Mouse (Mus musculus) embryonic facial prominence, embryonic 13.5 days (tissue): ENCODE results near the gene Tbc1d15. TPM values are rescaled to one million over a fixed set of nuclear protein-coding genes. Genes with fewer than 3 reads are reported as not detected.

Experiments used
- ATAC-seq: fragments of 200-750 bp; cut with Nextera tagmentation; 2 replicates; pipeline ENCODE4 v1.8.0; 2017; ENCODE audit warnings: low read depth; ENCODE audit not compliant: insufficient number of reproducible peaks, insufficient read depth, low FRiP score, low TSS enrichment
- H3K27ac ChIP-seq: fragments of 300-500 bp; sonication (generic); 2 replicates; pipeline ENCODE4 v1.5.1; 2015; ENCODE audit warnings: moderate library complexity, mild to moderate bottlenecking, inconsistent platforms
- H3K27me3 ChIP-seq: fragments of 300-500 bp; sonication (generic); 2 replicates; pipeline ENCODE4 v1.6.1; 2015; ENCODE audit warnings: mild to moderate bottlenecking, inconsistent platforms
- H3K36me3 ChIP-seq: fragments of 300-500 bp; sonication (generic); 2 replicates; pipeline ENCODE4 v1.6.1; 2015; ENCODE audit warnings: mild to moderate bottlenecking, inconsistent platforms
- H3K4me1 ChIP-seq: fragments of 300-500 bp; sonication (generic); 2 replicates; pipeline ENCODE4 v1.6.1; 2015; ENCODE audit warnings: inconsistent platforms
- H3K4me2 ChIP-seq: fragments of 300-500 bp; sonication (generic); 2 replicates; pipeline ENCODE4 v1.6.1; 2015; ENCODE audit warnings: moderate library complexity, mild to moderate bottlenecking, inconsistent platforms
- H3K4me3 ChIP-seq: fragments of 300-500 bp; sonication (generic); 2 replicates; pipeline ENCODE4 v1.5.1; 2015; ENCODE audit warnings: mild to moderate bottlenecking, inconsistent platforms
- H3K9ac ChIP-seq: fragments of 300-500 bp; sonication (generic); 2 replicates; pipeline ENCODE4 v1.6.1; 2015; ENCODE audit warnings: mild to moderate bottlenecking, inconsistent platforms
- H3K9me3 ChIP-seq: fragments of 300-500 bp; sonication (generic); 2 replicates; pipeline ENCODE4 v1.6.1; 2016; ENCODE audit warnings: inconsistent platforms
- WGBS: fragments of 180-500 bp; shearing (Covaris S2); methylation state at CpG from one replicate; pipeline ENCODE4 v1.1.7; 2015; ENCODE audit warnings: mixed read lengths; 5-methylcytosine and 5-hydroxymethylcytosine counted together
- polyA plus RNA-seq: library from polyadenylated mRNA; unstranded; fragments of >200 nt; fragmentation: Nextera tagmentation; extraction: Ambion mirVana; gene quantifications from 2 replicates; pipeline ENCODE4 v1.2.1, GENCODE M21; 2015

Tbc1d15 gene
- polyA plus RNA-seq, 1 experiment from 2014 or later = 57.0 TPM

DNA sequence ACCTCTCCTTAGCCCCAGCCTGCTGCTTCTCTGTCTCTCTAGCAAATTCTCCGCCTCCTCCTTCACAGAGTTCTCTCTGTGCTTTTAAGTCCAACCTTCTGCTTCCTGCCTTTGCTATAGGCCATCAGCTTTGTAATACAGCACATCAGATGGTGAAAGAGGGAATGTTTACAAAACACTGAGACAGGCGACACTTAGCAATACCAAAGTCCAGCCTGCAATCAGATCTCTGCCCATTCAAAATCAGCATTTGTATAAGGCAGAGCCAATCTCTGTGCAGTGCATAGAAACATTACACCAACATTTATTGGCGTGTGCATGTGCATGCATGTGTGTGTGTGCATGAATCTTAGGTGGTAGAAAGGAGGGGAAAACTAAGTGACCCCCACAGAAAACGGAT is 13.3 kb downstream of the Tbc1d15 start:
- 0 out of 2 replicates have a peak, but pooled peaks cover 4% of the 10 kb centered on the region for H3K4me1 ChIP-seq
- no peak overlapping the region for H3K4me3 ChIP-seq
- 87% methylated on average over 4 of the region's 4 CpGs for WGBS
- no peak overlapping the region for H3K9ac ChIP-seq
- peaks cover 45% of the 10 kb centered on the region for H3K36me3 ChIP-seq
- no peaks in the 10 kb centered on the region for H3K9me3 ChIP-seq
- no peak overlapping the region for H3K27ac ChIP-seq
- H3K4me2 ChIP-seq = no peak overlapping the region
- no peak for ATAC-seq
- no peaks in the 10 kb centered on the region for H3K27me3 ChIP-seq

DNA sequence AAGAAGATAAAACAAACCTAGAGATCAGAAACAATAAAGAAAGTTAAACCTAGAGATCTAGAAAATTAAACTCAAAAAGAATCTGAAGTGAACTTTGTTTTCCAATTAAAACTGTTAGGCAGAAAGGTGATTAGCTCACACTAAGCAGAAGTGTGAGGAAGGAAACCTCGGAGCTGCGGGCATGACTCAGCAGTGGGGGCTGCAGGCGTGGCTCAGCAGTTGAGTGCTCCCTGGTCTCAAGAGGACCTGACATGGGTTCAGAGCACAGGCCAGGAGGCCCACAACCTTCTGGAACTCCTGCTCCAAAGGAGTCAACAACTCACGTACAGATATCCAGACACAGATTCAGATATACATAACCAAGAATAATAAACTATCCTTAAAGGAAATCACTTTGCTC is 14.5 kb downstream of the Tbc1d15 start:
- Histone ChIP-seq H3K9me3 (no peaks in the 10 kb centered on the region), H3K4me2 (no peak overlapping the region), H3K27me3 (no peaks in the 10 kb centered on the region), H3K9ac (no peak overlapping the region), H3K27ac (no peak overlapping the region), H3K36me3 (peaks cover 53% of the 10 kb centered on the region), H3K4me1 (no peaks in the 10 kb centered on the region), H3K4me3 (no peak overlapping the region)
- WGBS = 80% methylated on average over 4 of the region's 4 CpGs
- ATAC-seq = no peak

DNA sequence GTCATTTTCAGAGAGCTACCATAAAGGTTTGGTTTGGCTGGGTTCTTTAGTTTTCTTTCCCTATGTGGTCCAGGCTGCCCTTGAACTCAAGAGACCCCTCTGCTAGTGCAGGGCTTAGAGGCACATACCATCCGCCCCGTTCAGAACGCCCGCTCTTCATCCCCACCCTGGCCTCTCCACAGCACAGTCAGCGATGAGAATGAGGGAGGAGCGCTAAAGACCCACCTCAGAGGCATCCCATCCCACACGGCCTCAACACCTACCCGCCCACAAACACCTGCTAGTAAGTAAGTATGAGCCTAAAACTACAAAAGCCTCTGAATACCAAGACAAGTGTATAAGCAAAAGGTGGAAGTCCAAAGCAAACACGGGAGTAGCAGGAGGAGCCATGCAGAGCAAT is 15.8 kb downstream of the Tbc1d15 start:
- no peaks in the 10 kb centered on the region for H3K9me3 ChIP-seq
- H3K4me2 ChIP-seq = no peak overlapping the region
- WGBS = 92% methylated on average over 9 of the region's 9 CpGs
- no peaks in the 10 kb centered on the region for H3K4me1 ChIP-seq
- peaks cover 61% of the 10 kb centered on the region for H3K36me3 ChIP-seq
- no peak for ATAC-seq
- H3K4me3 ChIP-seq = no peak overlapping the region
- H3K9ac ChIP-seq = no peak overlapping the region
- no peaks in the 10 kb centered on the region for H3K27me3 ChIP-seq
- no peak overlapping the region for H3K27ac ChIP-seq

DNA sequence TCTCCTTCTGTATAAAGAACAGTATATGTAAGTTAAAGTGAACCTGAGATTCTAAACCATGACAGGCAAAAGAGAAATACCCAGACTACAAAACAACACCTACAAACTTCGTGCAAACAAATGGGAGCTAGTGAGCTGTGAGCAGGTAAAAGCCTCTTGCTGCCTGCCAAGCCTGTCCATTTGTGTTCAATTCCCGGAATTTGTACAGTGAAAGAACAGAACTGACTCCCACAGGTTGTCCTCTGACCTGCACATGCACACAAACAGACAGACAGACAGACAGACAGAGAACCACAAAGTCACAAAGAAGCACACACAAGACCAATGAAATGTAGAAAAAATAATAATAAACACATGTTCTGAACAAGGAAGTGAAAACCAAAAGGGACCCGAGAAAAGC is 17.5 kb downstream of the Tbc1d15 start:
- Histone ChIP-seq H3K36me3 (peaks cover 54% of the 10 kb centered on the region), H3K4me3 (no peak overlapping the region), H3K4me1 (no peaks in the 10 kb centered on the region), H3K9me3 (no peaks in the 10 kb centered on the region), H3K9ac (no peak overlapping the region), H3K27me3 (no peaks in the 10 kb centered on the region), H3K27ac (no peak overlapping the region), H3K4me2 (no peak overlapping the region)
- 70% methylated on average over 3 of the region's 3 CpGs for WGBS
- ATAC-seq = no peak

DNA sequence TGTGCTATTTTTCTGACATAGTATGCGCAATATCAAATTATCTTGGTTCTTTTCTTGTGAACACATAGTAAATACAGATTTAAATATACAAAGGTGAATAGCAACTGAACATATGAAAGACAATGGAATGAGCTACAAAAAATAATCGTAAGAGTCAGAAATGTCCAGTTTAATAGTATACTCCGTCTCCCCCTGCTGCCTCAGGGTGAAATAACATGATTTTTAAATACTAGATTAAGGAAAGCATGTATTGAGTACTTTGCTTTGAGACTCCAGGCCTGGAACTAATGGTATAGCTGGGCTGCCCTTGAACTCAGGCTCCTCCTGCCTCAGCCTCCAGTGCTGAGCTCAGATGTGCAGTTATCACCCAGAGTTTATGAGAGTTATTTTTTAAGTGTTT is 18.8 kb downstream of the Tbc1d15 start:
- Histone ChIP-seq H3K36me3 (peaks cover 52% of the 10 kb centered on the region), H3K27me3 (no peaks in the 10 kb centered on the region), H3K27ac (no peak overlapping the region), H3K9ac (no peak overlapping the region), H3K4me3 (no peak overlapping the region), H3K4me1 (no peaks in the 10 kb centered on the region), H3K4me2 (no peak overlapping the region), H3K9me3 (no peaks in the 10 kb centered on the region)
- 93% methylated on average over 3 of the region's 3 CpGs for WGBS
- no peak for ATAC-seq

DNA sequence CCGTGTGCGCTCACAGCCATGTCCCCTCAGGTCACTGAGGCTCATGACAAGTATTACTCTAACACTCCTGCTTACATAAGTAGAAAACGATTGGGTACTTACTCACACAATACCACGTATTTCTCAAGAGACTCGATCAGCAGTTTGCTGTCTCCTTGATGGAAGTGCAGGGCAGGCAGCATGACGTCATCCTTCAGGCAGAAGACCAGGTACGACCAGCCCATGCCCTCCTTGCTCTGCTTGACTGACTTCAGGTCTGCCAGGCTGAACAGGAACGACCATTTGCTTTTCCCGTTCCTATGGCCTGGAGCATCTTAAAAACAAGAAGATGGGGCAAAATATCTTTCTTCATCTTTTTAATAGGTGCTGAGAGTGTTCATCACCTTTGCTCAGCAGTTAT is 22.2 kb downstream of the Tbc1d15 start:
- WGBS = 86% methylated on average over 9 of the region's 9 CpGs

DNA sequence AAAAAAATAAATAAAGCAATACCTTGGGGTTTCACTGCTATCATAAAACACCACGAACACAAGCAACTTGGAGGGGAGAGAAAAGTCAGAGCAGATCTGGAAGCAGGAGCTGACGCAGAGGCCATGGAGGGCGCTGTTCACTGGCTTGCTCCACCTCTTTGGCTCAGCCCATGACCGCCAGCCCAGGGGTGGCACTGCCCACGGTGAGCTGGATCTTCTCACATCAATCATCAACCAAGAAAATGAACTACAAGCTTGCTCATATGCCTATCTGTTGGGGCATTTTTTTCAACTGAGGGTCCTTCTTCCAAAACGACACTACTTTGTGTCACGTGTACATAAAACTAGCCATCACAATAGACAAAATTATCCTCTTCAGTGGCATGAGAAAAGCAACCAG is 24.7 kb downstream of the Tbc1d15 start:
- H3K4me3 ChIP-seq = no peak overlapping the region
- H3K9ac ChIP-seq = no peak overlapping the region
- no peak overlapping the region for H3K4me2 ChIP-seq
- H3K4me1 ChIP-seq = no peaks in the 10 kb centered on the region
- H3K36me3 ChIP-seq = peaks cover 31% of the 10 kb centered on the region
- no peak overlapping the region for H3K27ac ChIP-seq
- 91% methylated on average over 7 of the region's 7 CpGs for WGBS
- no peaks in the 10 kb centered on the region for H3K27me3 ChIP-seq
- no peaks in the 10 kb centered on the region for H3K9me3 ChIP-seq
- ATAC-seq = no peak

More for the DNA sequence above, 22.2 kb downstream of the Tbc1d15 start:
- Histone ChIP-seq H3K9me3 (no peaks in the 10 kb centered on the region), H3K4me3 (no peak overlapping the region), H3K36me3 (peaks cover 48% of the 10 kb centered on the region), H3K4me1 (no peaks in the 10 kb centered on the region), H3K4me2 (no peak overlapping the region), H3K27ac (no peak overlapping the region), H3K27me3 (no peaks in the 10 kb centered on the region), H3K9ac (no peak overlapping the region)
- ATAC-seq = no peak

DNA sequence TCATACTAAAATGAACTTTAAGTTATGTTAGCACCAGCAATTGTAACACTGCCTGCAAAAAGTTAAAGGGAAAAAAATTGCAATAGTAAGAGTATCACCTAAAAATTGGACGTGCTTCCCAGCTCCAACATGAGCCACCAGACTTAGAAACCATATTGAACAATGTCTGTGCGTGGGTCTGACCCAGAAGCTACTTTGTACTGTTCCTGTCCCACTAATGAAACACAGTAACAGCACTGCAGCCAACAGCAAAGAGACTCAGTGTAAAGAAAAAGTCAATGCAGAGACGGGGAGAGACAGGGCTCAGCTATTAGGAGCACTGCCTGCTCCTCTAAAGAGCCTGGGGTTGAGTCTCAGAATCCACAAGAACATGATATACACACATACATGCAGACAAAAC is 27.4 kb downstream of the Tbc1d15 start:
- no peak overlapping the region for H3K4me2 ChIP-seq
- H3K27ac ChIP-seq = no peak overlapping the region
- 77% methylated on average over 3 of the region's 3 CpGs for WGBS
- no peak overlapping the region for H3K4me3 ChIP-seq
- H3K9me3 ChIP-seq = no peaks in the 10 kb centered on the region
- no peak overlapping the region for H3K9ac ChIP-seq
- H3K4me1 ChIP-seq = no peaks in the 10 kb centered on the region
- ATAC-seq = no peak
- H3K27me3 ChIP-seq = no peaks in the 10 kb centered on the region
- H3K36me3 ChIP-seq = peaks cover 29% of the 10 kb centered on the region

DNA sequence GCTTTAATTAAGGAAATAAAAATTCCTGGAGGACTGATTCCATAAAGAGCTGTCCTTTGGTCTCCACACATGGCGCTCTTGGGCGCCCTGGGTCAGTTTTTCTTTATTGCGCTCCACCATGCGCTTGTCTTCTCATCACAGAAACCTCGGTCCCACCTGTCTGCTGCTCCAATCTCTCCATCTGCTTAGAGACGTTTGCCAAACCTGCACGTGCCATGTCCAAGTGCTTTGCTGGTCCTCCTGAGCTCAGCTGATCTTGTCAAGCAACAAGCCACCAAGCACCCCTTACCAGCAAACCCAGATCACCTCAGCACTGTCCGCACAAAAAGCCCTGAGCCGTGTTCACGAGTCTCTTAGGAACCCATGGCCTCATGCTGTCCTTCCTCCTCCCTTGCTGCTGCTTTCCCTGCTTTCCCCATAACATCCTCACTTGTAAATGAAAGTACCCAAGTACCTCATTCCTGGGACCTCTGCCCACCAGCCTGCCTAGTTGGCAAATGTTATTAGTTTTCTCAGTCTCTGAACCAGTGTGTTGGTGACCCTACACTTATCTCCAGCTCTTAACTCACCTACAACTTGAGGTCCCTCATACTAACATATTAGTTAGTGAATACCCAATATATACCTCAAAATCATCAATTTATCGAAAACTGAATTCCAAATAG is 38.2 kb downstream of the Tbc1d15 start:
- no peak overlapping the region for H3K27ac ChIP-seq
- H3K9ac ChIP-seq = no peak overlapping the region
- H3K4me2 ChIP-seq = no peak overlapping the region
- H3K36me3 ChIP-seq = peaks cover 72% of the 10 kb centered on the region
- H3K4me1 ChIP-seq = no peaks in the 10 kb centered on the region
- no peaks in the 10 kb centered on the region for H3K9me3 ChIP-seq
- WGBS = 96% methylated on average over 11 of the region's 11 CpGs
- no peaks in the 10 kb centered on the region for H3K27me3 ChIP-seq
- H3K4me3 ChIP-seq = no peak overlapping the region
- ATAC-seq = no peak

DNA sequence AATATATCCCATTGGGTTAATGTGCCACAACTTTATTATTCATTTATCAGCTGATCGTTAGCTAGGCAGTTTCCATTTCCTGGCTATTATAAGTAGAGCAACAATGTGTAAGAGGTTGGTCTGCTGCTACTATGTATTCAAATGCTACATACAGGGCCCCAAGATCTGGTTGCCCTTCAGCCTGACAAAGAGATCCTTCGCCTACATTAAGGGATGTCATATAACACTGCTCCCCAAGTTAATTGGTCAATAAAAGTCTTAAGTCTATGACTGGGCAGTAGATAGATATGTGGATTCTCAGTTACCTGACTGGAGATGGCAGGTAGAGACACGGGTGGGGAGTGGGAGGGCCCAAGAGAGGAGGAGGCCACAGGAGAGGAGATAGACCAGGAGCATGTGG is 45.4 kb downstream of the Tbc1d15 start:
- no peak for ATAC-seq
- 89% methylated on average over 3 of the region's 3 CpGs for WGBS
- H3K36me3 ChIP-seq = peaks cover 54% of the 10 kb centered on the region
- no peaks in the 10 kb centered on the region for H3K27me3 ChIP-seq
- no peak overlapping the region for H3K27ac ChIP-seq
- no peaks in the 10 kb centered on the region for H3K9me3 ChIP-seq
- H3K4me2 ChIP-seq = no peak overlapping the region
- H3K4me1 ChIP-seq = no peaks in the 10 kb centered on the region
- H3K4me3 ChIP-seq = no peak overlapping the region
- no peak overlapping the region for H3K9ac ChIP-seq

DNA sequence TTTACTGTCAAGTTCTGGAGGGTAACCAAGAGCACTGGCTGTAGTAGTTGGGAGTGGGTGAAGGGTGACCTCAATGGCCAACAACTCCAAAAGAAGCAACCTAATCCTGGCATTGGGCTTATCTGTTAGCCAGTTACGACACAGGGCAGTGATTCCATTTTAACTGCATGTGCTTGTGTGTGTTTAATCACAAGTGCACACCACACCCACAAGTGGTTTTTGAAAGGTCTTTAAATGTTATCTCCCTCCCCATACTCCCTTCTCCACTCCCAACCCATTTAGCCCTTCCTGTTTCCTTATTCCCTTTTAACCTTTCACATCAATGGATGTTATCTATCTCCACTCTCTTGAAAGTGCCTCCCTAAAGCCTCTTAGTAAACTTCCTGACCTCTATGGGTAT is 46.0 kb downstream of the Tbc1d15 start:
- Histone ChIP-seq H3K36me3 (peaks cover 54% of the 10 kb centered on the region), H3K9ac (no peak overlapping the region), H3K4me3 (no peak overlapping the region), H3K4me2 (no peak overlapping the region), H3K9me3 (no peaks in the 10 kb centered on the region), H3K4me1 (no peaks in the 10 kb centered on the region), H3K27me3 (no peaks in the 10 kb centered on the region), H3K27ac (no peak overlapping the region)
- ATAC-seq = no peak
- WGBS = 87% methylated on average over 1 of the region's 1 CpGs

DNA sequence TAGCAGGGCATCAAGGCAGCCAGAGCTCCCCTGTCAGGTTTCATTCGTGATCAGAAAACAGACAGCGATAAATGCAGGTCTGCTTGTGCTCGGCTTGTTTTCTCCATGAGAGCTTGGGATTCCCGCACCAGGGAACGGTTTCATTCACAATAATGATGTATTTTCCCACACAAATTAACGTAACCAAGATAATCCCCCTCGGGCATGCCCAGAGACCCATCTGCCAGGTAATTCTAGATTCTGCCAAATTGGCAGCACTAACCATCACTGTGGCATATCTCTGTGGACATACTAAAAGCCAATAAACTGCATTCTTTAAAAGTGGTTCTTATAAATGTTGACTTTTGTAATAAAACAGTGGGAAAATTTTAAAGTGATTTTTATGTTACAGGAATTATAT is 60.1 kb downstream of the Tbc1d15 start:
- Histone ChIP-seq H3K27me3 (no peaks in the 10 kb centered on the region), H3K9ac (no peak overlapping the region), H3K9me3 (no peaks in the 10 kb centered on the region), H3K27ac (no peak overlapping the region), H3K4me3 (no peak overlapping the region), H3K4me2 (no peak overlapping the region), H3K36me3 (no peaks in the 10 kb centered on the region), H3K4me1 (no peaks in the 10 kb centered on the region)
- no peak for ATAC-seq
- 77% methylated on average over 7 of the region's 7 CpGs for WGBS
